Mouse (Mus musculus) liver, adult 2 months (tissue): Measurements from ENCODE around the gene Specc1.

ENCODE experiments used
- CTCF ChIP-seq: fragments of 200-500 bp; IDR thresholded peaks from 2 replicates; pipeline ENCODE4 v1.5.1; 2011; ENCODE audit warnings: low read depth, low read length, control low read depth
- POLR2A ChIP-seq: fragments of 200-500 bp; IDR thresholded peaks from 2 replicates; pipeline ENCODE4 v1.6.1; 2011; ENCODE audit warnings: low read length, control low read depth; ENCODE audit not compliant: insufficient read depth; ENCODE audit errors: extremely low read depth

DNA sequence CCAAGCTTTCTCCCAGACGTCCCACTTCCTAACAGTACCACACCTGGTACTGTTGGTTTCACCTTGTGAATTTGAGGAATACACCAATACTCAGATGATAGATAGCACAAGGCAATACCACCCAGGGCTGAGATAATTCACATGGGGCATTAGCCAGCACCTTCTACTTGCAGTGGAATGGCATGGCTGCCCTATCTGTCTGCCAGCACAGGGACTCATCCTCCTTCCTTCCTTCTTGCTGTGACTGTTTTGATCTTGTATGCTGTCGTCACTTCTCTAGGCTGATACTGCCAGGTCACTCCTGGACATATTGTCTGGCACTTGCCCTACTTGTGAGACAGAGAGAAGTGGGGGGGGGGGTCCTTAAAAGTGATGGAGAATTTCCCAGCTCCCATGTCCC lies 69.2 kb downstream of the Specc1 start:
- TF ChIP-seq CTCF (no peak), POLR2A (no peak)
